Mouse (Mus musculus) E14TG2a.4 (cell line): Measurements from ENCODE around the gene Mab21l3.

ENCODE experiments used
- H3K27me3 ChIP-seq: 2 replicates; pipeline ENCODE4 v1.6.1; 2014; ENCODE audit warnings: low read length, control low read depth; ENCODE audit not compliant: insufficient read depth
- H3K36me3 ChIP-seq: 2 replicates; pipeline ENCODE4 v1.6.1; 2014; ENCODE audit warnings: low read length, control low read depth; ENCODE audit not compliant: insufficient read depth
- H3K4me1 ChIP-seq: replicated peaks from 2 replicates; pipeline ENCODE4 v1.6.1; 2014; ENCODE audit warnings: low read depth, low read length, control low read depth
- H3K4me3 ChIP-seq: replicated peaks from 2 replicates; pipeline ENCODE4 v1.5.1; 2014; ENCODE audit warnings: mild to moderate bottlenecking, low read length
- H3K9me3 ChIP-seq: 2 replicates; pipeline ENCODE4 v1.6.1; 2014; ENCODE audit warnings: low read length, control low read depth
- CTCF ChIP-seq: conservative IDR thresholded peaks from 2 replicates; pipeline ENCODE4 v1.5.1; 2014; ENCODE audit warnings: low read length
- NANOG ChIP-seq: IDR thresholded peaks from 2 replicates; pipeline ENCODE4 v1.6.1; 2014; ENCODE audit warnings: borderline replicate concordance, low read length, mixed read lengths
- POU5F1 ChIP-seq: IDR thresholded peaks from 2 replicates; pipeline ENCODE4 v1.6.1; 2014; ENCODE audit warnings: low read length, borderline replicate concordance

Gene Mab21l3

GRCm38 (mm10) chr3:101814790-101815189 is 34.0 kb downstream of the Mab21l3 start:
- TF ChIP-seq NANOG (no peak), CTCF (no peak), POU5F1 (no peak)

GRCm38 (mm10) chr3:101812341-101812962 is 36.3 kb downstream of the Mab21l3 start:
- Histone ChIP-seq H3K4me3 (no peak overlapping the region), H3K4me1 (0 out of 2 replicates have a peak, but pooled peaks cover 5% of the 10 kb centered on the region), H3K27me3 (peaks cover 1% of the 10 kb centered on the region), H3K36me3 (no peaks in the 10 kb centered on the region), H3K9me3 (peaks cover 4% of the 10 kb centered on the region)
- TF ChIP-seq CTCF (peak; percentile 88), POU5F1 (no peak)

More at GRCm38 (mm10) chr3:101814790-101815189, 34.0 kb downstream of the Mab21l3 start:
- H3K4me3 ChIP-seq: no peak overlapping the region
- no peaks in the 10 kb centered on the region for H3K9me3 ChIP-seq
- 0 out of 2 replicates have a peak, but pooled peaks cover 5% of the 10 kb centered on the region for H3K4me1 ChIP-seq
- H3K36me3 ChIP-seq: no peaks in the 10 kb centered on the region
- no peaks in the 10 kb centered on the region for H3K27me3 ChIP-seq

GRCm38 (mm10) chr3:101811931-101812330 is 36.8 kb downstream of the Mab21l3 start:
- Histone ChIP-seq H3K4me1 (peaks cover 7% of the 10 kb centered on the region), H3K27me3 (peaks cover 6% of the 10 kb centered on the region), H3K36me3 (no peaks in the 10 kb centered on the region), H3K4me3 (no peak overlapping the region), H3K9me3 (peaks cover 4% of the 10 kb centered on the region)
- TF ChIP-seq NANOG: no peak
- no peak for TF ChIP-seq POU5F1
- no peak for TF ChIP-seq CTCF

GRCm38 (mm10) chr3:101807646-101808045 is 41.1 kb downstream of the Mab21l3 start:
- Histone ChIP-seq H3K9me3 (peaks cover 4% of the 10 kb centered on the region), H3K4me3 (no peak overlapping the region), H3K36me3 (no peaks in the 10 kb centered on the region), H3K4me1 (peaks cover 42% of the 10 kb centered on the region), H3K27me3 (peaks cover 11% of the 10 kb centered on the region)
- TF ChIP-seq NANOG: no peak
- TF ChIP-seq POU5F1: no peak
- TF ChIP-seq CTCF: no peak

GRCm38 (mm10) chr3:101806941-101807340 is 41.8 kb downstream of the Mab21l3 start:
- no peak for TF ChIP-seq CTCF
- TF ChIP-seq NANOG: no peak
- no peak for TF ChIP-seq POU5F1
- H3K36me3 ChIP-seq: no peaks in the 10 kb centered on the region
- H3K4me3 ChIP-seq: no peak overlapping the region
- peaks cover 4% of the 10 kb centered on the region for H3K9me3 ChIP-seq
- H3K27me3 ChIP-seq: peaks cover 11% of the 10 kb centered on the region
- peaks cover 49% of the 10 kb centered on the region for H3K4me1 ChIP-seq

- TF ChIP-seq CTCF (peak; percentile 66), POU5F1 (no peak)
Observed at GRCm38 (mm10) chr3:101806149-101806548, 42.6 kb downstream of the Mab21l3 start.

GRCm38 (mm10) chr3:101805562-101806004 is 43.2 kb downstream of the Mab21l3 start:
- Histone ChIP-seq H3K4me1 (peaks cover 62% of the 10 kb centered on the region), H3K36me3 (no peaks in the 10 kb centered on the region), H3K4me3 (no peak overlapping the region; the same call in 1 of the 2 replicates), H3K9me3 (peaks cover 4% of the 10 kb centered on the region), H3K27me3 (peaks cover 11% of the 10 kb centered on the region)
- TF ChIP-seq CTCF: no peak
- TF ChIP-seq POU5F1: no peak
- TF ChIP-seq NANOG: no peak

More at GRCm38 (mm10) chr3:101806149-101806548, 42.6 kb downstream of the Mab21l3 start:
- Histone ChIP-seq H3K9me3 (peaks cover 4% of the 10 kb centered on the region), H3K4me1 (peaks cover 57% of the 10 kb centered on the region), H3K4me3 (no peak overlapping the region), H3K27me3 (peaks cover 11% of the 10 kb centered on the region), H3K36me3 (no peaks in the 10 kb centered on the region)

- Histone ChIP-seq H3K36me3 (no peaks in the 10 kb centered on the region), H3K9me3 (peaks cover 4% of the 10 kb centered on the region), H3K4me3 (no peak overlapping the region; the same call in 1 of the 2 replicates), H3K27me3 (peaks cover 11% of the 10 kb centered on the region), H3K4me1 (peaks cover 66% of the 10 kb centered on the region)
- no peak for TF ChIP-seq POU5F1
- no peak for TF ChIP-seq CTCF
- TF ChIP-seq NANOG: no peak
Observed at GRCm38 (mm10) chr3:101804971-101805561, 43.7 kb downstream of the Mab21l3 start.

- TF ChIP-seq NANOG: no peak
- TF ChIP-seq CTCF: no peak
- no peak for TF ChIP-seq POU5F1
- H3K27me3 ChIP-seq: peaks cover 11% of the 10 kb centered on the region
- H3K4me1 ChIP-seq: peaks cover 73% of the 10 kb centered on the region
- H3K4me3 ChIP-seq: no peak overlapping the region
- no peaks in the 10 kb centered on the region for H3K36me3 ChIP-seq
- peaks cover 4% of the 10 kb centered on the region for H3K9me3 ChIP-seq
Observed at GRCm38 (mm10) chr3:101804331-101804730, 44.4 kb downstream of the Mab21l3 start.
